Mouse (Mus musculus): Measurements from ENCODE around the gene Kat8. TPM values are rescaled to one million over a fixed set of nuclear protein-coding genes. Genes with fewer than 3 reads are reported as not detected.

The Kat8 gene
- polyA plus RNA-seq, 1 experiment from 2014 or later: 22.1 TPM

GRCm38 (mm10) chr7:127896384-127896783, 15.9 kb upstream of the Kat8 start:
- no peaks in the 10 kb centered on the region for H3K27me3 ChIP-seq
- POLR2A ChIA-PET: no interaction called here
- no peak for DNase-seq (ENCODE audit: low read depth, low spot score)
- ATAC-seq: no peak
- in situ Hi-C loops (cut with MboI; ENCODE audit: low pct_unique_long_range_greater_than_20kb): no loop called here
- CTCF ChIA-PET: interaction anchor here (1.6 to 2.2 kb wide), 2 partner anchors 15 to 25 kb away, joined by 4 to 6 read pairs; no protein-coding TSS in a partner anchor
- peak; percentile 69 for TF ChIP-seq CTCF (IDR thresholded peaks at IDR 0.05)

- no peak for ATAC-seq
- no peaks in the 10 kb centered on the region for H3K27me3 ChIP-seq
- ChIA-PET POLR2A (no interaction called here), CTCF (interaction anchor here (1.6 kb wide), 1 partner anchor 13 kb away, joined by 4 read pairs; no protein-coding TSS in a partner anchor)
- no peak for TF ChIP-seq CTCF (IDR thresholded peaks at IDR 0.05)
- in situ Hi-C loops (cut with MboI; ENCODE audit: low pct_unique_long_range_greater_than_20kb): no loop called here
- DNase-seq (ENCODE audit: low read depth, low spot score): no peak
Measured at GRCm38 (mm10) chr7:127897542-127897941, 14.8 kb upstream of the Kat8 start.

GRCm38 (mm10) chr7:127898179-127898956, 13.9 kb upstream of the Kat8 start:
- POLR2A ChIA-PET: no interaction called here
- CTCF ChIA-PET: no interaction called here
- in situ Hi-C loops (cut with MboI; ENCODE audit: low pct_unique_long_range_greater_than_20kb): no loop called here
- DNase-seq (ENCODE audit: low read depth, low spot score) (no peak), ATAC-seq (no peak)
- TF ChIP-seq CTCF (IDR thresholded peaks at IDR 0.05): no peak
- H3K27me3 ChIP-seq: no peaks in the 10 kb centered on the region

GRCm38 (mm10) chr7:127899997-127900396, 12.3 kb upstream of the Kat8 start:
- ChIA-PET POLR2A (interaction anchor here (0.6 kb wide), 1 partner anchor 283 kb away, joined by 5 read pairs; no protein-coding TSS in a partner anchor), CTCF (no interaction called here)
- in situ Hi-C loops (cut with MboI; ENCODE audit: low pct_unique_long_range_greater_than_20kb): no loop called here
- H3K27me3 ChIP-seq: no peaks in the 10 kb centered on the region
- DNase-seq (ENCODE audit: low read depth, low spot score) (no peak), ATAC-seq (no peak)
- no peak for TF ChIP-seq CTCF (IDR thresholded peaks at IDR 0.05)

GRCm38 (mm10) chr7:127901772-127902171, 10.5 kb upstream of the Kat8 start:
- no peak for TF ChIP-seq CTCF (IDR thresholded peaks at IDR 0.05)
- DNase-seq (ENCODE audit: low read depth, low spot score) (no peak), ATAC-seq (no peak)
- H3K27me3 ChIP-seq: no peaks in the 10 kb centered on the region
- in situ Hi-C loops (cut with MboI; ENCODE audit: low pct_unique_long_range_greater_than_20kb): no loop called here
- ChIA-PET POLR2A (no interaction called here), CTCF (no interaction called here)

- ATAC-seq (peak; percentile 84), DNase-seq (ENCODE audit: low read depth, low spot score) (no peak)
- POLR2A ChIA-PET: interaction anchor here (0.5 to 0.9 kb wide), 4 partner anchors 9 to 28 kb away, joined by 3 to 5 read pairs (median 4); partner anchors contain the start of genes Zfp646 and Zfp668
- no peaks in the 10 kb centered on the region for H3K27me3 ChIP-seq
- CTCF ChIA-PET: no interaction called here
- no peak for TF ChIP-seq CTCF (IDR thresholded peaks at IDR 0.05)
- in situ Hi-C loops (cut with MboI; ENCODE audit: low pct_unique_long_range_greater_than_20kb): no loop called here
Measured at GRCm38 (mm10) chr7:127903971-127904796, 8.1 kb upstream of the Kat8 start, which contains the start of gene Bckdk. Gene Bckdk, plus strand, starts transcription at chr7:127904082.

- DNase-seq (ENCODE audit: low read depth, low spot score) (no peak), ATAC-seq (no peak)
- POLR2A ChIA-PET: interaction anchor here (0.6 to 1.5 kb wide), 2 partner anchors 23 to 59 kb away, joined by 4 to 5 read pairs; partner anchors contain the start of gene Fus
- in situ Hi-C loops (cut with MboI; ENCODE audit: low pct_unique_long_range_greater_than_20kb): no loop called here
- H3K27me3 ChIP-seq: no peaks in the 10 kb centered on the region
- CTCF ChIA-PET: no interaction called here
- TF ChIP-seq CTCF (IDR thresholded peaks at IDR 0.05): no peak
Measured at GRCm38 (mm10) chr7:127907939-127908338, 4.4 kb upstream of the Kat8 start.

- H3K27me3 ChIP-seq: no peaks in the 10 kb centered on the region
- in situ Hi-C loops (cut with MboI; ENCODE audit: low pct_unique_long_range_greater_than_20kb): no loop called here
- CTCF ChIA-PET: no interaction called here
- DNase-seq (ENCODE audit: low read depth, low spot score): no peak
- no peak for ATAC-seq
- POLR2A ChIA-PET: interaction anchor here (1.5 kb wide), 1 partner anchor 58 kb away, joined by 4 read pairs; the partner anchor contains the start of gene Fus
- TF ChIP-seq CTCF (IDR thresholded peaks at IDR 0.05): no peak
Measured at GRCm38 (mm10) chr7:127908656-127909055, 3.7 kb upstream of the Kat8 start.

GRCm38 (mm10) chr7:127912938-127913337, 622 bp downstream of the Kat8 start:
- POLR2A ChIA-PET: interaction anchor here (0.7 to 3.6 kb wide), 7 partner anchors 9 to 236 kb away, joined by 3 to 21 read pairs (median 5); no protein-coding TSS in a partner anchor
- CTCF ChIA-PET: interaction anchor here (1.1 to 1.9 kb wide), 2 partner anchors 18 to 23 kb away, joined by 3 to 8 read pairs; partner anchors contain the start of genes Gm21974 and Vkorc1
- DNase-seq (ENCODE audit: low read depth, low spot score) (no peak), ATAC-seq (no peak)
- no peak for TF ChIP-seq CTCF (IDR thresholded peaks at IDR 0.05)
- in situ Hi-C loops (cut with MboI; ENCODE audit: low pct_unique_long_range_greater_than_20kb): no loop called here
- H3K27me3 ChIP-seq: no peaks in the 10 kb centered on the region

GRCm38 (mm10) chr7:127915293-127915692, 3.0 kb downstream of the Kat8 start:
- POLR2A ChIA-PET: interaction anchor here (0.7 kb wide), 1 partner anchor 223 kb away, joined by 4 read pairs; no protein-coding TSS in a partner anchor
- CTCF ChIA-PET: interaction anchor here (1.0 to 1.4 kb wide), 3 partner anchors 11 to 21 kb away, joined by 3 to 4 read pairs (median 3); no protein-coding TSS in a partner anchor
- no peak for TF ChIP-seq CTCF (IDR thresholded peaks at IDR 0.05)
- DNase-seq (ENCODE audit: low read depth, low spot score) (no peak), ATAC-seq (no peak)
- in situ Hi-C loops (cut with MboI; ENCODE audit: low pct_unique_long_range_greater_than_20kb): no loop called here
- H3K27me3 ChIP-seq: no peaks in the 10 kb centered on the region
